Mouse (Mus musculus) R1 (cell line): ENCODE results near the gene Olfr697.
"Not testable (repeated sequence)": the region's sequence is repeated elsewhere in the genome, so short reads cannot be mapped to it uniquely, and the experiment has no call there.

Experiments
- DNase-seq: peaks from one replicate; pipeline ENCODE4 v3.0.0-alpha.2; 2018; ENCODE audit warnings: low read depth, low spot score

Olfr697 gene

DNA sequence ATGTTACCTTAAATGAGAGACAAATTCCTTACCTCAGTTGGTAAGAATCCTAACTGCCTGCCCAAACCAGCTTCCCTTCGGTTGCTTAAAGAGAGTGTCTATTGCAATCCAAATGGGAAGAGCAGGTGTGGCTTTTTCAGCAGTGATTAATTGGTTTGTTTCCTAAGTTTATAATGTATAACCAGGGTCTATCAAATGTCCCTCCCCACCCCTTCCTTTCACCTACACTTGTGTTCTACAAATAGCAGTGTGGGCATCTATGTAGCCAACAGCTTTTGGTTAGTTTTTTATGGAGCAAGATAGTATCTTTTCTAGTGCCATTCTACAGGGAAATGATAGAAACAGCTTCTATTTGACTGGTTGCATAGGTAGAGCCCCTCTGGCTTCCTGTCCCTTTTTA is at the start of gene Olfr697:
TSS of gene Olfr697 (minus strand) at position 101 of the 400 bp plus-strand sequence.
- no peak for DNase-seq

DNA sequence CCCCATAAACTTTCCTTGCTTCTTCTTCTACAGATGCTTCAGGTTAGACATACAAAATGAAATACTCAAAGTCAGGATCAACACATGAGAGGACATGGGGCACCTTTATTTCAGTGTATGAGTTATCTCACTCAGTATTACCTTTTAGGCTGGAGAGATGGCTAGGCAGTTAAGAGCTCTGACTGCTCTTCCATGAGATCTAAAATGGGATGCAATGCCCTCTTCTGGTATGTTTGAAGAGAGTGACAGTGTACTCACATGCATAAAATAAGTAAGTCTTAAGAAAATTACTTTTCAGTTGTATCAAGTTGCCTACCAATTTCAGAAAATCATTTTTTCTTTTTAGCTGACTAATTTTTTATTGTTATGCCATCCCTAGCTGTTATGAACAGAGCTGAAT is 46.1 kb upstream of the Olfr697 start:
- DNase-seq: no peak

DNA sequence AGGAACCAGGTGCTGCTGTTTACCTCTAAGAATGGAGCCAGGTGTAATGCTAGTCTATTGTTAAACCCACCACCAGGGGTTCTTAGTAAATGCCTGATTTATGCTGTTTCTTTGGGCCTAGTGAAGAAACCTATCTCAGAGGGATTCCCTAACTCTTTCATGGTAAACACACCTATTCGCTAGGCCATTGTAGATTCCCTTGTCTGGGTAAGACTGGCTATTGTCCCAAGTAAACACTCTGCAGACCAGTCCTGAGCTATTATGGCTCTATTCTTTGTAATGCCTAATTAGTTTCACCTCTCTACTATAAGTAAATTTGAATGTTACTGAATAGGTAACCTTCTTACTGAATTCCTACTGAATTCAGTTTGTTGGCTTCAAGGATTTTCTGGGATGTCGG is 18.8 kb upstream of the Olfr697 start:
- DNase-seq: peak; percentile 84

DNA sequence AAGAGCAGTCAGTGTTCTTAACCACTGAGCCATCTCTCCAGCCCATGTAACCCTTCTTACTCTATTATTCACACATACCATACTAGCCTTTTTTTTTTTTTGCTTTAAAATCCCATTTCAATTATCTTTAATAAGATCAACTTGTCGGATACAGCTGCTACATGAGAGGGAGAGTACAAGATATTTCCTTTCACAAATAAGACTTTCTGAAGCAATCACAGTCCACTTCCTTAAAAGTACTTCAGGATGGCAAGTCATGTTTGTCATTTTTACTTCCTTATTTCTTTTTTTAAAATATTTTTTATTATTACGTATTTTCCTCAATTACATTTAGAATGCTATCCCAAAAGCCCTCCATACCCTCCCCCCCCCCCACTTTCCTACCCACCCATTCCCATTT is 16.6 kb upstream of the Olfr697 start:
- DNase-seq: no peak

DNA sequence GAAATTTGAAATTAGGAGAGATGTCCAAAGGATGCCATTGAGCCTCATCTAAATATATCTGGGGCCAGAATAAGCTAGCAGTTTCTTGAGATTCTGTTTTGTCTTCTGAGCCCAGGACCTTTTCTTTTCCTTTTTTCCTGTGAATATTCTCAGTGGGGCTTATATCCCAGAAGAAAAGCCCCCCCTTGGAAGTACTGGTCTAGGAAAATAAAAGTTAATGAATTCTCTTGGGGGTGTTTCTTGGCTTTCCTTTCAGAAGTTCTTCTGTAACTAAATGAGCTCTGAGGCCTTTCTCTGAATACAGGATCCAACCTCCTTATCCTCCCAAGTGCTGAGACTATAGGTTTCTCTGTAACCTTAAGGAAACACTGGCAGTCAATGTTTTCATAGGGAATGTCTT is 13.1 kb upstream of the Olfr697 start, which contains the start of gene Olfr698:
TSS of gene Olfr698 (minus strand) at position 101 of the 400 bp plus-strand sequence.
- no peak for DNase-seq

DNA sequence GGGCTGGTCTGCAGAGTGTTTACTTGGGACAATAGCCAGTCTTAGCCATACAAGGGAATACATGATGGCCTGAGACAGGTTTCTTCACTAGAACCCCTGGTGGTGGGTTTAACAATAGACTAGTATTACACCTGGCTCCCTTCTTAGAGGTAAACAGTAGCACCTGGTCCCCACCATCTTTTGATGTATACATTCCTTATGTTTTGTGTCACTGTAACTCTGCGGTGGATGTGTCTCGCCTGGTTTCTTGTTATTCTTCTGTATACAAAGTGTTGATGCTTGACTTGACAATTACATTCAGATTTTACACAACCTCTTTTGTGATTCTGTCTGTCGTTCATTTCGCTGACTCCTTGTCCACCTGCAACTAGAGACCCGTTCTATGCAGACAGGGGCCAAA is 3.6 kb upstream of the Olfr697 start:
- DNase-seq: peak; percentile 93

DNA sequence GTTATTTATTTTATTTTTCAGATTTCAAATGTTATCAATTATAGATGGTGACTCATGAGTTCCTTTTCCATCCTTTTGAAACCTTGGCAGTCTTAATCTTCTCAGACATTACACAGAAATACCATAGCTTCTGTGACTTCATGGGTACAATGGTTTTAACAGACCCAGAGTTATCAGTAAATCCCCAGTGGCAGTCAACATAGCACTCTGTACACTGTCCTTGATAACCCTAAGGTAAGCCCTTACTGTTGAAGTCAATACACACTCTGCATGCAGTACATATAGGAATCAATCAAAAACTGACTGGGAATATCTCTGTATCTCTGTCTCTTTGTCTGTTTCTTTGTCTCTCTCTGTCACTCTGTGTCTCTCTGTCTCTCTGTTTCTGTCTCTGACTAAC is 5.2 kb downstream of the Olfr697 start:
- DNase-seq: no peak

DNA sequence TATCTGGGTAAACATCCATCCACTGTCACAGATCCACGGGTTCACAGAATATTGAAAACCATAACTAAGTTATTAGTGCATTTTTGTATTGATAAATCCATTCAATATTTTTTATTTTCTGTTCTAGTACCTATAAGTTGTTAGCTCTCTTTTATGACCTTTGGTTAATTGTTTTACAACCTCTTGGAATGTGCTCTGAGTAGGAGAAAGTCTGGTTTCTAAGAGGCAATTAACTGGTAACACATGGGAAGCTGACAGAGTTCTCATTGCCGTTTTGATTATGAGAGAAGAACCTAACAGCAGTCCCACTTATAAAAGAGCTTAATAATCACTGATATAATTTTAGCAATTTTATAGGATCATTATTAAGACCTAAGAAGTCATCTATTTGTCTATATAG is 8.5 kb downstream of the Olfr697 start:
- DNase-seq: no peak

DNA sequence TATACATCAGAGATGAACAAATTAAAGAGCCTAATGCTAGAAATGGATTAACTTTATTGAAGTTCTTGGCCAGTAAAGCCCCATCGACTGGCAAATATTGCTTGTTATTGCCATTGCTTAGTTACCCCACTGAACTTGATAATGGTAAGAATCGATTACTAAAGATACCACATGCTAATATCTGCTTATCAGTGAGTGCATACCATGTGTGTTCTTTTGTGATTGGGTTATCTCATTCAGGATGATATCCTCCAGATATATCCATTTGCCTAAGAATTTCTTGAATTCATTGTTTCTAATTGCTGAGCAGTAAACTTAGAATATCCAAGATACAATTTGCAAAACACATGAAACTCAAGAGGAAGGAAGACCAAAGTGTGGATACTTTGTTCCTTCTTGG is 16.6 kb downstream of the Olfr697 start:
- DNase-seq: not testable (repeated sequence)

DNA sequence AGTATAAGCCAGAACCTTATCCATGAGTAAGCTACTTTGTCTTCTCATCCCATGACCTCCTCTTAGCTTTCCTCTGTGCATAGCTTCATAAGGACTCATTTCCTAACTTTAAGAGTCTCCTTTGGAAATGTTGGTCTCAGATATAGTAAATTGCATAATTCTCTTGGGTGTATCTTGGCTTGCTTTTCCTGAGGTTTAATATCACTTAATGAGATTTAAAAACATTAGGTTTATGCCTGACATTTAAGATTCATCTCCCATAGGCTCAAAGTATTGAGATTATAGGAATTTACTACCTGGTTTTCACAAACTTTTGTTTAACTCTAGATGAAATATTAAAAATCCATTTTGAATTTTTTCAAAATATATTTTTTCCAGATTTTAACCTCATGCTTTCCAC is 25.9 kb downstream of the Olfr697 start, which contains the start of gene Olfr695:
TSS of gene Olfr695 (minus strand) at position 101 of the 400 bp plus-strand sequence.
- no peak for DNase-seq

DNA sequence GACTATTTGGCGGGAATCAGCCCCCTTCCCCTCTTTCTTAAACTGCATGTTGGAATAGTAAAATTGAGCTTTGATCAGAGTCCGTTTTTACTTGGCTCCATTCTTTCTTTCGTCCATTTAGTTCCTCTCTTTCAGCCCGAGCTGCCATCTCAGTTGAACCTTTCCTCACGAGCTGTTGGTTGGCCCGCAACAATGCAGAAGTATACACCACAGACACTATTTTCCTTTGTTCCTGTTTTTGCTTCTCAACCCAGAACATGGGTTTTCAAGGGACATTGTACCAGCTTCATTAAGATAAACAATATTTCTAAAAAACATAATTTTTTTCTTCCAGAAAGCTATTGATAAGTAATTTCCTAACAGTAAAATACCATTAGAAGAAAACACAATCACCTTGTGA is 30.8 kb downstream of the Olfr697 start:
- DNase-seq: no peak

DNA sequence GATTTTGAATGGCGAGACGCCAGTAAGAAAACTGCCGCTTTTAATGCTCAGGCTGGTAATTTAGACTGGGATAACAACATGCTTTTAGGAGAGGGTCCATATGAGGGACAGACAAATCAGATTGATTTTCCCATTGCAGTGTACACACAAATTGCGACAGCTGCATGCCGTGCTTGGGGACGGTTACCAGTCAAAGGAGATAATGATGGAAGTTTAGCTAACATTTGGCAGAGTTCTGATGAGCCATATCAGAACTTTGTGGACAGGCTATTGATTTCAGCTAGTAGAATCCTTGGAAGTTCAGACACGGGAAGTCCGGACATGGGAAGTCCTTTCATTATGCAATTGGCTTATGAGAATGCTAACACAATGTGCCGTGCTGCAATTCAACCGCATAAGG is 34.5 kb downstream of the Olfr697 start:
- peak; percentile 14 for DNase-seq

DNA sequence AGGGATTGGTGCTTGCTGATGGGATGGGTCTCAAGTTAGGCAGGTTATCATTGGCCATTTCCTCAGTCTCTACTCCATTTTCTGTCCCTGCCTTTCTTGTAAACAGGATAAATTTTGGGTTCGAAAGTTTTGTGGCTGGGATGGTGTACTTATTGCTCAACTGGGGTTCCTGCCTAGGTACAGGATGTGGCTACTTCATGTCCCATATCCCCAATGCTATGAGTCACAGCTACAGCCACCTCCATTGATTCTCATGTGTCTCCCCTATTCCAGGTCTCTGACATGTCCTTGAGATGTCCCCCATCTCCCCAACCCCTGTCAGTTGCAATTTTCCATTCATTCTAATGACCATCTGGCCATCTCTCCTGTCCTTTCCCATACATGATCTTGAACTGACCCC is 45.4 kb downstream of the Olfr697 start:
- DNase-seq: no peak

DNA sequence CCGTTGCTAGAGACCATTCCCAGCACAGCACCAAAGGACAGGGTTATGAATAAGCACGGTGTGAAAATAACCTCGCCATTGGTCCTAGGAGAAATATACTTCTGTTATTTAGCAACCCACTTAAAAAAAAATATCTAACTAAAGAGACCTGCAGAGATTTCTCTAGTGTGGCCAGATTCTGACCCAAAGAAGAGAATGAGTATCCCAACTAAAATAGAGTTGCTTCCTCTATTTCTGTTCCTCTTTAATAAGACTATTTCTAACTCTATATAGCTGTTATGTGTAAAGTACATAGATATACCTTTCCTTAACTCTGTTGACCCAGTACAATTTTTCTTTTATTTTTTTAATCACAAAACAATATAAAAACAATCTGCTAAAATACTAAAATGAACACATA is 49.3 kb downstream of the Olfr697 start:
- DNase-seq: no peak

DNA sequence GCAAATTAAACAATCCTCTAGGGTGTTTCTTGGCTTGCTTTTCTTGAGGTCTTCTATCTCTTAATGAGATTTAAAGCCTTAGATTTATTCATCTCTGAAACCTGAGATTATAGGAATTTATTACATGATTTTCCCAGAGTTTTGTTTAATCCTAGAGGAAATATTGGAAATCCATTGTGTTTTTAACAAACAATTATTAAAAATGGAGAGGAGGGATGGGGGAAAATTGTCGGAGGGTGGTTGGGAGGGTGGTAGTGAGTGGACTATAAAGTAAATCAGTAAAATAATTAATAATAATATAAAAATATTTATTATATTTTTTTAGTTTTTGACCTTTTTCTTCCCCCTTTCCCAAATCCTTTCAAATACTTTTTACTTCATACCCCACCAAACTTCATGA is 50.5 kb downstream of the Olfr697 start, which contains the start of gene Olfr694:
TSS of gene Olfr694 (minus strand) at position 101 of the 400 bp plus-strand sequence.
- DNase-seq: no peak
